Mouse (Mus musculus) MEL (cell line): ENCODE measurements around the gene Nup153.

Experiments
- CHD1 ChIP-seq: IDR thresholded peaks from 2 replicates; pipeline ENCODE4 v1.6.1; 2012; ENCODE audit warnings: low read depth, mild to moderate bottlenecking, inconsistent platforms, low read length, improper control_type of control experiment
- CTCF ChIP-seq, 3 experiments: IDR thresholded peaks in 2 of 3; conservative IDR thresholded peaks in 1 of 3; 2 replicates each; pipeline ENCODE4 v1.5.1; 2011 to 2012; ENCODE audit warnings: low read length in 3 of 3, low read depth in 2 of 3, mild to moderate bottlenecking in 2 of 3, improper control_type of control experiment in 1 of 3, inconsistent platforms in 1 of 3, mixed read lengths in 1 of 3, moderate library complexity in 1 of 3; ENCODE audit not compliant: control insufficient read depth in 1 of 3, insufficient read depth in 1 of 3, poor library complexity in 1 of 3, severe bottlenecking in 1 of 3
- E2F4 ChIP-seq: IDR thresholded peaks from 2 replicates; pipeline ENCODE4 v1.6.1; 2011; ENCODE audit warnings: low read depth, low read length, improper control_type of control experiment, borderline replicate concordance
- GATA1 ChIP-seq: IDR thresholded peaks from 2 replicates; pipeline ENCODE4 v1.6.1; 2011; ENCODE audit warnings: low read depth, low read length, improper control_type of control experiment
- MAZ ChIP-seq: IDR thresholded peaks from 2 replicates; pipeline ENCODE4 v1.6.1; 2012; ENCODE audit warnings: low read depth, mild to moderate bottlenecking, inconsistent platforms, low read length, improper control_type of control experiment
- POLR2A ChIP-seq, 2 experiments: IDR thresholded peaks; 2 replicates each; pipeline ENCODE4 v1.6.1; 2011 to 2012; ENCODE audit warnings: low read length in 2 of 2, mild to moderate bottlenecking in 2 of 2, control low read depth in 1 of 2, improper control_type of control experiment in 1 of 2, low read depth in 1 of 2, moderate library complexity in 1 of 2; ENCODE audit not compliant: control insufficient read depth in 1 of 2, insufficient read depth in 1 of 2, poor library complexity in 1 of 2
- POLR2AphosphoS5 ChIP-seq: IDR thresholded peaks from 2 replicates; pipeline ENCODE4 v1.6.1; 2012; ENCODE audit warnings: low read depth, borderline replicate concordance, mild to moderate bottlenecking, inconsistent platforms, low read length, moderate library complexity, mixed read lengths
- RAD21 ChIP-seq: IDR thresholded peaks from 2 replicates; pipeline ENCODE4 v1.6.1; 2011; ENCODE audit warnings: mild to moderate bottlenecking, low read depth, low read length, improper control_type of control experiment
- UBTF ChIP-seq: IDR thresholded peaks from 2 replicates; pipeline ENCODE4 v1.6.1; 2012; ENCODE audit warnings: low read depth, mild to moderate bottlenecking, inconsistent platforms, low read length, improper control_type of control experiment, moderate library complexity, borderline replicate concordance; ENCODE audit not compliant: insufficient read depth
- USF1 ChIP-seq: IDR thresholded peaks from 2 replicates; pipeline ENCODE4 v1.6.1; 2014; ENCODE audit warnings: low read depth, mild to moderate bottlenecking, inconsistent platforms, low read length, improper control_type of control experiment, moderate library complexity
- ZNF384 ChIP-seq: IDR thresholded peaks from 2 replicates; pipeline ENCODE4 v1.6.1; 2012; ENCODE audit warnings: low read depth, mild to moderate bottlenecking, inconsistent platforms, low read length, improper control_type of control experiment

- TF ChIP-seq MAZ (no peak), POLR2A (IDR thresholded peaks at IDR 0.05; ENCODE audit: control insufficient read depth in 1 of 2, insufficient read depth in 1 of 2, low read depth in 1 of 2, low read length in 2 of 2, poor library complexity in 1 of 2) (no peak), CTCF (IDR thresholded peaks at IDR 0.05 in 2 of 3, conservative IDR thresholded peaks at IDR 0.05 in 1 of 3; ENCODE audit: control insufficient read depth in 1 of 3, insufficient read depth in 1 of 3, low read depth in 2 of 3, low read length in 3 of 3, poor library complexity in 1 of 3, severe bottlenecking in 1 of 3) (peak; percentile 51 to 81 (median 53)), RAD21 (peak; percentile 86), UBTF (no peak), POLR2AphosphoS5 (no peak), GATA1 (no peak), USF1 (no peak), ZNF384 (no peak), E2F4 (no peak), CHD1 (no peak)
These were observed 64.2 kb downstream of the Nup153 start for GRCm38 (mm10) chr13:46663461-46663964.
